Mouse (Mus musculus): ENCODE data around the gene Hist2h4. TPM values are rescaled to one million over a fixed set of nuclear protein-coding genes. Genes with fewer than 3 reads are reported as not detected.
"Not testable (repeated sequence)": the region's sequence is repeated elsewhere in the genome, so short reads cannot be mapped to it uniquely, and the experiment has no call there.

The Hist2h4 gene
- polyA plus RNA-seq, 1 experiment from 2014 or later: 2.1 TPM

DNA sequence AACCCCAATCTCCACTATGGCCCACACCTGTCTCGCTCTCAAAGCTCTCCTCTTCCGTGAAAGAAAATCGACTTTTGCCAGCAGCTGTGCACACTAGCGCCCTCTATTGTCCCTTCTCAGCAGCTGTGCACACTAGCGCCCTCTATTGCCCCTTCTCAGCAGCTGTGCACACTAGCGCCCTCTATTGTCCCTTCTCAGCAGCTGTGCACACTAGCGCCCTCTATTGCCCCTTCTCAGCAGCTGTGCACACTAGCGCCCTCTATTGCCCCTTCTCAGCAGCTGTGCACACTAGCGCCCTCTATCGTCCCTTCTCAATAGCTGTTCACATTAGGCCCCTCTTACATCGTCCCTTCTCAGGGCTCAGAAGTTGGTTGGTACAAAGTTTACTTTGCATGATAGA is 24.2 kb upstream of the Hist2h4 start:
- not testable (repeated sequence) for H3K9me3 ChIP-seq; DNase-seq (ENCODE audit: low spot score); H3K27ac ChIP-seq; H3K4me3 ChIP-seq; H3K36me3 ChIP-seq
- WGBS: 88% methylated on average over 11 of the region's 11 CpGs
- H3K27me3 ChIP-seq (ENCODE audit: insufficient read depth, poor library complexity, severe bottlenecking): peaks cover 30% of the 10 kb centered on the region
- peaks cover 14% of the 10 kb centered on the region for H3K4me1 ChIP-seq

DNA sequence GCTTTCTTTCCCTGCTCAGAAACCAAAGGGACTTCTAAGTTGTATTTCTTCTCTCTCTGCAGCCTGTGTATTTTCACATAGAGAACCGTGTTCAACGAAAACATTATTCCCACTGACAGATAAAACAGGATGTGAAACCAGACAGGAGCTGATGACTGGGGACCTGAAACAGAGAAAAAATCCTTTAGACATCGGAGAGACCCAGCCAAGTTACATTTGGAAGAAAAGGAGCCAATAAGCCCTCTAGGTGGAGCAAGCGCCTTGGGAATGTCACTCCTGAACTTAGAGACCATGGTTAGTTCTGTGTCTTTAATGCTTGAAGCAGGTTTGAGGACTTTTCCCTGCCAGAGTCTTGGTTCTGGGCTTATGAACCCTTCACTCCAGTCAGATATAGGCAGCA is 21.3 kb upstream of the Hist2h4 start:
- H3K36me3 ChIP-seq: no peaks in the 10 kb centered on the region
- no peak for DNase-seq (ENCODE audit: low spot score)
- H3K9me3 ChIP-seq: no peaks in the 10 kb centered on the region
- H3K27ac ChIP-seq: no peak overlapping the region
- WGBS: 15% methylated on average over 4 of the region's 4 CpGs
- H3K27me3 ChIP-seq (ENCODE audit: insufficient read depth, poor library complexity, severe bottlenecking): peaks cover 40% of the 10 kb centered on the region
- peaks cover 14% of the 10 kb centered on the region for H3K4me1 ChIP-seq
- H3K4me3 ChIP-seq: peak overlapping the region; percentile 35

GRCm38 (mm10) chr3:96280660-96281059 is 17.5 kb upstream of the Hist2h4 start:
- H3K9me3 ChIP-seq: no peaks in the 10 kb centered on the region
- H3K27me3 ChIP-seq (ENCODE audit: insufficient read depth, poor library complexity, severe bottlenecking): peaks cover 34% of the 10 kb centered on the region
- H3K36me3 ChIP-seq: no peaks in the 10 kb centered on the region
- no peak for DNase-seq (ENCODE audit: low spot score)
- no peak overlapping the region for H3K27ac ChIP-seq
- peaks cover 25% of the 10 kb centered on the region for H3K4me1 ChIP-seq
- 57% methylated on average over 6 of the region's 6 CpGs for WGBS
- H3K4me3 ChIP-seq: no peak overlapping the region

DNA sequence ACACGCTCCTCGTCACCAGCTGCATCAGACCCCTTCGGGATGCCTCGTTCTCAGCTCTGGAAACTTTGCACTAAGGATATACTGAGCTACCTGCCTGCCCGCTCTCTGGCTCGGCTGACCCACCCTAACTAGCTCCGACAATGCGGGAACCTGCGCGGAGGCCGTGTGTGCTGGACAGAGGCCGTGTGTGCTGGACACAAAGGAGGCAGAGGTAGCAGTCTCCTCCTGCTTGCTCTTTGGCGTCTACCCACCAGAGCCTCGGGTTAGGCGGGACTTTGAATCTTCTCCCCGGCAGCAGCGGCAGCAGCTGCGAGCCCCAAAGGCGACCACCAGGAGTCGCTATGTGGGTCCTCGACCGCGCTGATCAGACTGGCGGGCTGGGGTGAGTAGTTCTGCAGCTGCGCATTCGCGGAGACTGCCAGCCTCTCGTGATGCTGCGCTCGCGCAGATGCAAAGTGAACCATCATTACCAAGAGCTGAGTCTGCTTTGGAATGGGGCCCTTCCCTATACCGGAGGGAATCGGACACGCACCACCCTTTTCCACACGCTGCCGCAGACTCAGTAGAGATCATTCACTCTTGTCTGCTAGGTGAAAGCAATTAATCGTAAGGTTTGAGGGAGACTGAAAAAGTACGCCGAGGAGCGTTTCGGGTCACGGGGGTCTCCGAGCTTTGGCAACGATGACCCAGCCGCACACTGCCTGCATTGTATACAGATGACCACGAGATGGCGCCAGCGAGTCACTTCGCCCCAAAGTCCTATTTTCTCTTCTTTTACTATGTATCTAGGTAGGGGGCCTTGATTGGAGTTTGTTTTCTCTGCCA is 14.9 kb upstream of the Hist2h4 start:
- DNase-seq (ENCODE audit: low spot score): peak; percentile 96
- Histone ChIP-seq H3K4me1 (peaks cover 12% of the 10 kb centered on the region; the same call in 1 of the 2 replicates), H3K27ac (peak overlapping the region; percentile 90), H3K4me3 (peak overlapping the region; percentile 69), H3K9me3 (no peaks in the 10 kb centered on the region), H3K27me3 (ENCODE audit: insufficient read depth, poor library complexity, severe bottlenecking) (peaks cover 18% of the 10 kb centered on the region), H3K36me3 (no peaks in the 10 kb centered on the region)
- under 1% methylated on average over 49 of the region's 49 CpGs for WGBS

GRCm38 (mm10) chr3:96277428-96277799 is 14.3 kb upstream of the Hist2h4 start:
- no peak for DNase-seq (ENCODE audit: low spot score)
- no peaks in the 10 kb centered on the region for H3K9me3 ChIP-seq
- no peaks in the 10 kb centered on the region for H3K36me3 ChIP-seq
- 13% methylated on average over 8 of the region's 8 CpGs for WGBS
- H3K27ac ChIP-seq: peak overlapping the region; percentile 90
- peaks cover 12% of the 10 kb centered on the region; the same call in 1 of the 2 replicates for H3K4me1 ChIP-seq
- peak overlapping the region; percentile 69 for H3K4me3 ChIP-seq
- H3K27me3 ChIP-seq (ENCODE audit: insufficient read depth, poor library complexity, severe bottlenecking): peaks cover 12% of the 10 kb centered on the region; the same call in 1 of the 2 replicates

DNA sequence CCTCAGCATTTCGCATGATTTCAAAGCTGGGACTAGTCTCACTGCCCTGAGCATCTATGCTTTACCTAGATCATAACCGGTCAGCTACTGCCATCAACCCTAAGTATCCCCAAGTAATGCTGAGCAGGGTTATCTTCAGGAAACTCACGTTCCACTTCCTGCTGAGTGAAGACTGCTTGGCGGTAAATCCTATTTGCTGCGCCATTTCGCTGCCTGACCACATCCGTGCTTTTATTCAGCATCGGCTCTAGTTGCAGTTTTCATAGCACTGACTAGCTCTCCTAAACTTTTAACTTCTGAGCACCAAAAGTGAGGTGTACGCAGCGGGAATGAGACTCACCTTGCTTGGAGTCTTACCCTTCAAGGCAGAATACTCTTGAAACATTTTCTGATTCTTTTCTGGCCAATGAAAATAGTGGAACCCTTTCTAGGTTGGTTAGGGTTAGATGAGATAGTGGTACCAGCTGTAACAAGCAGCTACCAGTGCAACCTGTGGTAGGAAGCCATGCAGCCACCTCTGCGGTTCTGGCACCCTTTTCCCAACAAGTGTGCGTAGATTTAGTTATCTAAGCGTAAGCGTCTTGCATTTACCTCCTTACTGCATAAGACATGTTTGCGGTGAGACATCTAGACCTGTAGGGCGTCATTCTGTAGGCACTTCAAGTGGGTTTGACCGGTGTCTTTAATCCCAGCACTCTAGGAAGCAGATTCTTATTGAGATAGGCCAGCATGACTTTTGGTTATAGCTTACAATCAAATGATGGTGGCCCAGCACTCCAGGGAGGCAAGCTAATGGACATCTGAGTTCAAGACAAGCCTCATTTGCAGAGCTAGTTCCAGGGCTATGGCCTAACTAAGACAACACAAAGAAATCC is 10.7 kb upstream of the Hist2h4 start:
- H3K27me3 ChIP-seq (ENCODE audit: insufficient read depth, poor library complexity, severe bottlenecking): no peaks in the 10 kb centered on the region
- H3K27ac ChIP-seq: no peak overlapping the region
- DNase-seq (ENCODE audit: low spot score): no peak
- no peaks in the 10 kb centered on the region for H3K9me3 ChIP-seq
- peaks cover 14% of the 10 kb centered on the region; the same call in 1 of the 2 replicates for H3K4me1 ChIP-seq
- 80% methylated on average over 17 of the region's 17 CpGs for WGBS
- H3K36me3 ChIP-seq: no peaks in the 10 kb centered on the region
- no peak overlapping the region for H3K4me3 ChIP-seq

- H3K27ac ChIP-seq: peak within 1 kb of the TSS; percentile 91
- H3K27me3 ChIP-seq (ENCODE audit: insufficient read depth, poor library complexity, severe bottlenecking): no peaks in the 10 kb centered on the region
- peak within 1 kb of the TSS; percentile 61 for H3K4me3 ChIP-seq
- H3K4me1 ChIP-seq: peaks cover 10% of the 10 kb centered on the region; the same call in 1 of the 2 replicates
- under 1% methylated on average over 45 of the region's 45 CpGs for WGBS
- H3K9me3 ChIP-seq: no peaks in the 10 kb centered on the region
- no peaks in the 10 kb centered on the region for H3K36me3 ChIP-seq
- peak; percentile 97 for DNase-seq (ENCODE audit: low spot score)
Measured at GRCm38 (mm10) chr3:96269511-96270474, 6.7 kb upstream of the Hist2h4 start, which contains the start of gene Hist2h2bb. Gene Hist2h2bb, plus strand, starts transcription at chr3:96269752.

GRCm38 (mm10) chr3:96268776-96269378 is 5.8 kb upstream of the Hist2h4 start:
- Histone ChIP-seq H3K4me3 (peak overlapping the region; percentile 61), H3K4me1 (peaks cover 19% of the 10 kb centered on the region), H3K27ac (peak overlapping the region; percentile 91)
- not testable (repeated sequence) for H3K27me3 ChIP-seq (ENCODE audit: insufficient read depth, poor library complexity, severe bottlenecking); H3K36me3 ChIP-seq; H3K9me3 ChIP-seq; DNase-seq (ENCODE audit: low spot score)
- under 1% methylated on average over 16 of the region's 44 CpGs for WGBS

GRCm38 (mm10) chr3:96268051-96268775 is 5.1 kb upstream of the Hist2h4 start, which contains the start of gene Hist2h3b:
Gene Hist2h3b, plus strand, starts transcription at chr3:96268654.
- WGBS: 26% methylated on average over 30 of the region's 30 CpGs
- Histone ChIP-seq H3K36me3 (no peaks in the 10 kb centered on the region), H3K4me3 (peak within 1 kb of the TSS; percentile 61), H3K4me1 (peaks cover 23% of the 10 kb centered on the region), H3K9me3 (no peaks in the 10 kb centered on the region), H3K27ac (peak within 1 kb of the TSS; percentile 91), H3K27me3 (ENCODE audit: insufficient read depth, poor library complexity, severe bottlenecking) (no peaks in the 10 kb centered on the region)
- peak; percentile 92 for DNase-seq (ENCODE audit: low spot score)

DNA sequence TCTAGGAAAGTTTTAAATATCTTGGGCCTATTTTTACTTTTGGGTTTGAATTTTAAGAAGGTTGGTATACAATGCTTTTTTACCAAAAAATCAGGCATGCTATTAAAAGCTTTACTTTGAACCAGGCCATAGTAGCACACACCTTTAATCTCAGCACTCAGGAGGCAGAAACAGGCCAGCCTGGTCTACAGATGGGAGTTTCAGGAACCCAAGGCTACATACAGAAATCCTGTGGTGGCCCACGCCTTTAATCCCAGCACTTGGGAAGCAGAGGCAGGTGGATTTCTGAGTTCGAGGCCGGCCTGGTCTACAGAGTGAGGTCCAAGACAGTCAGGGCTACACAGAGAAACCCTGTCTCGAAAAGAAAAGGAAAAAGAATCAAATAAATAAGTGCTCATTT is 4.4 kb upstream of the Hist2h4 start:
- WGBS: 85% methylated on average over 4 of the region's 4 CpGs
- Histone ChIP-seq H3K9me3 (no peaks in the 10 kb centered on the region), H3K4me3 (no peak overlapping the region), H3K27ac (peak overlapping the region; percentile 89), H3K27me3 (ENCODE audit: insufficient read depth, poor library complexity, severe bottlenecking) (no peaks in the 10 kb centered on the region), H3K4me1 (peaks cover 23% of the 10 kb centered on the region), H3K36me3 (no peaks in the 10 kb centered on the region)
- DNase-seq (ENCODE audit: low spot score): no peak

DNA sequence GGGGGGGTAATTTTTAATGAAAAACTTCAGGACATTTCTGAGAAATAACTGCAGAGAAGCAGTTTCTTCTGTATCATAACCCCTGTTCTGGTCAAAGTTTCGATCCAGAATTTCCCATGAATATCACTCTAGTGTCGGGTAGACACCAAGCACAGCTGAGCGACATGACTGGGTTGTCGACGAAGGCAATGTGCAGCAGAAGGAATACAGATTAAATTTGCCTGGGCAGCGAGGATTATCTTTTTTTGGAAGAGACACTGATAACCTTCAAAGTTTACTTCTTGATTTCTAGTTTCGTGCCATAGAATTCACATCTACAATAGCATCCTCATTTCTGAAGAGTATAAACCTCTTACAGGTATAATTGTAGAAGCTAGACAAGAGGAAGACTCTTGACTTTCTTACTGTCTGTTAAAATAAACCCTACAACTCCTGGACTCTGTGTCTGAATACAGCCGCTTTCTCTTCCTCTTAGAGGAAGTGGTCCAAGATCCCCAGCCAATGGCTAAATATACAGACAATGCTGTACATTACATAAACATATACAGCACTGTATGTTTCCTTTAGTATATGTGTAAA is 3.1 kb upstream of the Hist2h4 start:
- DNase-seq (ENCODE audit: low spot score): no peak
- WGBS: 63% methylated on average over 8 of the region's 8 CpGs
- H3K27me3 ChIP-seq (ENCODE audit: insufficient read depth, poor library complexity, severe bottlenecking): no peaks in the 10 kb centered on the region
- H3K4me1 ChIP-seq: peaks cover 34% of the 10 kb centered on the region
- no peaks in the 10 kb centered on the region for H3K36me3 ChIP-seq
- H3K4me3 ChIP-seq: no peak overlapping the region
- no peak overlapping the region; the same call in 1 of the 2 replicates for H3K27ac ChIP-seq
- H3K9me3 ChIP-seq: no peaks in the 10 kb centered on the region

Measured in heart, embryonic 10.5 days (tissue).